Mouse (Mus musculus): ENCODE measurements around the gene Bend5. TPM values are rescaled to one million over a fixed set of nuclear protein-coding genes. Genes with fewer than 3 reads are reported as not detected.

The Bend5 gene
- polyA plus RNA-seq, 1 experiment from 2014 or later: 39.9 TPM

DNA sequence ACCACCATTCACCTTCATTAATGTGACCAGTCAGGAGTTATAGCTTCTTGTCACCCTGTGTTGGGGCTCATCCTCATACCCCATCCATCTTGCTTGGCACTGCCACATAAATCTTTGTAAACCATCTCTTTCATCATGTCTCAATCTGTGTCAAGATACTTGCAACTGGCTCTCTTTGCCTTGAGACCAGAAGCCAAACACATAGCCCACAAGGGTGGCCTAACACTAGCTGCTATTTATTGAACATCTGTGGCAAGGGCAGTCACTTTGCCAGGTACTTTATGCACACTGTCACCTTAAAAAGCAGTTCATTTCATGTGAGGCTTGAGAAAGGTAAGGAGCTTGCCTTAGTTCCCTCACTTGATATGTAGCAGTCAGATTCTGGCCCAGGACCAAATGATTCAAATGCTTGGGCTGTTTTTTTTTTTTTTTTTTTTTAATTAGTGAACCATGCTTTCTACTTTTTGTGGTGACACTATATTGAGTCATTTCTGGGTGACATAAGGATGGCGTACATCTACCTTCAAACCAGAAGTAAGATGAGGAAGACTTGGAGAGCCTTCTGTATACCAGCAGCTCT lies 9.7 kb downstream of the Bend5 start:
- Histone ChIP-seq H3K9me3 (ENCODE audit: control insufficient read depth, low read length) (no peaks in the 10 kb centered on the region), H3K36me3 (ENCODE audit: control insufficient read depth, insufficient read depth, low read length) (no peaks in the 10 kb centered on the region), H3K27ac (ENCODE audit: low read depth, low read length) (no peak overlapping the region), H3K4me3 (ENCODE audit: low read depth, low read length) (no peak overlapping the region), H3K27me3 (ENCODE audit: control insufficient read depth, insufficient read depth, low read length) (no peaks in the 10 kb centered on the region), H3K9ac (ENCODE audit: low read length) (no peak overlapping the region), H3K4me1 (ENCODE audit: control insufficient read depth, insufficient read depth, low read length) (no peaks in the 10 kb centered on the region), H3K4me2 (no peak overlapping the region)
- WGBS: 93% methylated on average over 1 of the region's 1 CpGs
- peak; percentile 62 for DNase-seq (ENCODE audit: low spot score, missing footprints)
- ATAC-seq (ENCODE audit: low FRiP score): no peak

DNA sequence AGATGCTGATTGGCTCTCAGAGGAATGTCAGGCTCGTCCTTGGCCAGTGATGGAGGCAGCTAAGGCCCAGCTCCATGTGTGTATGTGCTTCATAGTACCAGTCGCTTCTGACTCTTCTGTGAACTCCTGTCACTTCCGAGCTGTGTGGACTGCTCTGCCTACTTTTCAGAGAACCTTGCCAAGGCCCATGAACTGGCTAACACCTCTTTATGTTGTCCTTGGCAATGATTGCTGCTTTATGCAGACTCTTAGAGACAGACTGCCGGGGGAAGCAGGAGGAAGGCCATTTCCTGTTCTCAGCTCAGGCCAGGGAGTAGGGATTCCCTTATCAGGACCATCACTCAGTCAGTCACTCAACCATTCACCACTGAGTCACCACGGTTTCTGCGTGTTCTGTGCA lies 10.4 kb downstream of the Bend5 start:
- no peak for ATAC-seq (ENCODE audit: low FRiP score)
- no peak overlapping the region for H3K4me2 ChIP-seq
- no peaks in the 10 kb centered on the region for H3K27me3 ChIP-seq (ENCODE audit: control insufficient read depth, insufficient read depth, low read length)
- no peak overlapping the region for H3K27ac ChIP-seq (ENCODE audit: low read depth, low read length)
- no peak overlapping the region for H3K4me3 ChIP-seq (ENCODE audit: low read depth, low read length)
- no peaks in the 10 kb centered on the region for H3K4me1 ChIP-seq (ENCODE audit: control insufficient read depth, insufficient read depth, low read length)
- no peaks in the 10 kb centered on the region for H3K9me3 ChIP-seq (ENCODE audit: control insufficient read depth, low read length)
- no peaks in the 10 kb centered on the region for H3K36me3 ChIP-seq (ENCODE audit: control insufficient read depth, insufficient read depth, low read length)
- 85% methylated on average over 6 of the region's 6 CpGs for WGBS
- H3K9ac ChIP-seq (ENCODE audit: low read length): no peak overlapping the region
- DNase-seq (ENCODE audit: low spot score, missing footprints): peak; percentile 10

DNA sequence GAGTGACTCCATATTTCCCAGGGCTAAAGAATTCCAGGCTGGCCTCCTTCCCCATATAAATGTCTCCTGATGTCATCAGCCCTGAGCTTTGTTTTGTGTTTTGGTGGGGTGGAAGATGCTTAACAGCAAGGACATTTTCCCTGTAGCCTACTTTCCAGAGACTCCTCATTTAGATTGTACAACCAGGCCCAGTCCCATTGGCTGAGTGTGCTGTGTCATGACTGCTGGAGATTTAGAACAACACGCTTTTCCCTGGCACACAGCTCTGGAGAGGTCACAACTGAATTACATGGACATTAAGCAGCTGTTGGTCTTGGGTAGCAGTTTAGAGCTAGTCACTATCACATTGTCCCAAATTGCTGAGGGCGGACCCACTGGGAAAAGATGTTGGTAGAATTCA lies 16.4 kb downstream of the Bend5 start:
- Histone ChIP-seq H3K27ac (ENCODE audit: low read depth, low read length) (no peak overlapping the region), H3K4me1 (ENCODE audit: control insufficient read depth, insufficient read depth, low read length) (no peaks in the 10 kb centered on the region), H3K4me3 (ENCODE audit: low read depth, low read length) (no peak overlapping the region), H3K9me3 (ENCODE audit: control insufficient read depth, low read length) (no peaks in the 10 kb centered on the region), H3K36me3 (ENCODE audit: control insufficient read depth, insufficient read depth, low read length) (peaks cover 3% of the 10 kb centered on the region; the same call in 1 of the 2 replicates), H3K27me3 (ENCODE audit: control insufficient read depth, insufficient read depth, low read length) (no peaks in the 10 kb centered on the region), H3K9ac (ENCODE audit: low read length) (no peak overlapping the region), H3K4me2 (no peak overlapping the region)
- ATAC-seq (ENCODE audit: low FRiP score) (no peak), DNase-seq (ENCODE audit: low spot score, missing footprints) (no peak)
- 91% methylated on average over 2 of the region's 2 CpGs for WGBS

DNA sequence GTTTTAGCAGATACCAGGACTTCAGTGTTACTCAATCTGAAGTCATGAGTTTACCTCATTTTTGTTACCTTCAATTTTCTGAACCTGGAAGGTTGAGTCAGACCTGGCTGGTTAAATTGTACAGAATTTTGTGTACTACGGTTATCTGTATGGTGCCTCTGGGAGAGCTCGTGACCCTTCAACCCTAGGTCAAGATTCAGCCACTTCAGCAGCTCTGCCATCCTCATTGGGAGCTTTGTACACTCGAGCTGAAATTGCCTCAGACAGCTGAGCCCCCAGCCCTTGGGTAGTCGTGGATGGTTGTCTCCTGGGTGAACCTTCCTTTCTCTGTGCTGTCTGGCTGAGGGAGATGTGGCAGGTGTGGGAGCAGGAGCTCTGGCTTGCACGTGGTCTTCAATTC lies 17.2 kb downstream of the Bend5 start:
- peak; percentile 23 for DNase-seq (ENCODE audit: low spot score, missing footprints)
- no peaks in the 10 kb centered on the region for H3K9me3 ChIP-seq (ENCODE audit: control insufficient read depth, low read length)
- no peaks in the 10 kb centered on the region for H3K27me3 ChIP-seq (ENCODE audit: control insufficient read depth, insufficient read depth, low read length)
- H3K4me1 ChIP-seq (ENCODE audit: control insufficient read depth, insufficient read depth, low read length): no peaks in the 10 kb centered on the region
- no peak overlapping the region for H3K27ac ChIP-seq (ENCODE audit: low read depth, low read length)
- H3K4me3 ChIP-seq (ENCODE audit: low read depth, low read length): no peak overlapping the region
- H3K4me2 ChIP-seq: no peak overlapping the region
- no peak overlapping the region for H3K9ac ChIP-seq (ENCODE audit: low read length)
- 81% methylated on average over 5 of the region's 5 CpGs for WGBS
- H3K36me3 ChIP-seq (ENCODE audit: control insufficient read depth, insufficient read depth, low read length): peaks cover 3% of the 10 kb centered on the region; the same call in 1 of the 2 replicates
- no peak for ATAC-seq (ENCODE audit: low FRiP score)

DNA sequence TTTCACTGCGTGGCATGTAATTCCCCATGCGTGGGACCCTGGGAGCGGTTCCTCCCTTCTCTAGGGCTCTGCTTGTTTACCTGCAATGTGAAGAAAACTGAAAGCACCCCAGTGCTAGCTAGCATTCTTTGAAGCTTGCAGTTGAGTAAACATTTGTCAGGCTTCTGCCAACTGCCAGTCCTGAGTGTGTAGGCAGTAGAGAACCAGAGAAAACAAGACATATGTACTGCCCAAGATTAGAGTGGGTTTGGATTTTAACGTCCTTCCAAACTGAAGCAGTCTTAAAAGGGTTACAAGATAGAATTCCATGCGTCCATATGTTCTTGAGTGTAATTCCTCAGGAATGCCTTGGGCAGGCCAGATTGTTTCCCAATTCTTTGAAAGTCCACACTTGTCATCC lies 17.6 kb downstream of the Bend5 start:
- ATAC-seq (ENCODE audit: low FRiP score) (no peak), DNase-seq (ENCODE audit: low spot score, missing footprints) (no peak)
- Histone ChIP-seq H3K9ac (ENCODE audit: low read length) (no peak overlapping the region), H3K27ac (ENCODE audit: low read depth, low read length) (no peak overlapping the region), H3K4me1 (ENCODE audit: control insufficient read depth, insufficient read depth, low read length) (no peaks in the 10 kb centered on the region), H3K27me3 (ENCODE audit: control insufficient read depth, insufficient read depth, low read length) (no peaks in the 10 kb centered on the region), H3K9me3 (ENCODE audit: control insufficient read depth, low read length) (no peaks in the 10 kb centered on the region), H3K4me3 (ENCODE audit: low read depth, low read length) (no peak overlapping the region), H3K4me2 (no peak overlapping the region), H3K36me3 (ENCODE audit: control insufficient read depth, insufficient read depth, low read length) (peaks cover 3% of the 10 kb centered on the region; the same call in 1 of the 2 replicates)
- WGBS: 91% methylated on average over 5 of the region's 5 CpGs

DNA sequence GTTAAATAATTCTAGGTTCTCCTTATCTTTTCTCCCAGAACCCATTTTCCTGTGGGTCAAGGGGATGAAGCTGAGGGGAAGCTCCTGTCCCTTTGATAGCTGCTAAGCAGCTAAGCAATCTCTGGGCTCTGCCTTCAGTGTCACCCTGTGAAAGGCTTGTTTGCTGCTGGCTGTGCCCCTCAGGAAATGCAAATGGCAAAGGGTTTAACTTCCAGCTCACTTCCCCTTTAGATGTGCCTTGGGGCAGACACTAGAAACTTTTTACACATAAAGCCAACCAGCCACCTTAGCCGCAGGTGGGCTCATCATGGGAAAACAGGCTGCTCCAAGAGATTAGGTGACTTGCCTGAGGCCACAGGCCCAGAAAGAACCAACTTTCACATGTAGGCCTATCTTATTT lies 26.9 kb downstream of the Bend5 start:
- no peak overlapping the region for H3K27ac ChIP-seq (ENCODE audit: low read depth, low read length)
- H3K27me3 ChIP-seq (ENCODE audit: control insufficient read depth, insufficient read depth, low read length): peaks cover 2% of the 10 kb centered on the region; the same call in 1 of the 2 replicates
- peak; percentile 81 for DNase-seq (ENCODE audit: low spot score, missing footprints)
- H3K9me3 ChIP-seq (ENCODE audit: control insufficient read depth, low read length): no peaks in the 10 kb centered on the region
- H3K36me3 ChIP-seq (ENCODE audit: control insufficient read depth, insufficient read depth, low read length): no peaks in the 10 kb centered on the region; the same call in 1 of the 2 replicates
- H3K4me3 ChIP-seq (ENCODE audit: low read depth, low read length): no peak overlapping the region
- H3K4me1 ChIP-seq (ENCODE audit: control insufficient read depth, insufficient read depth, low read length): peaks cover 7% of the 10 kb centered on the region
- no peak overlapping the region for H3K4me2 ChIP-seq
- no peak for ATAC-seq (ENCODE audit: low FRiP score)
- WGBS: 83% methylated on average over 1 of the region's 1 CpGs
- H3K9ac ChIP-seq (ENCODE audit: low read length): no peak overlapping the region

DNA sequence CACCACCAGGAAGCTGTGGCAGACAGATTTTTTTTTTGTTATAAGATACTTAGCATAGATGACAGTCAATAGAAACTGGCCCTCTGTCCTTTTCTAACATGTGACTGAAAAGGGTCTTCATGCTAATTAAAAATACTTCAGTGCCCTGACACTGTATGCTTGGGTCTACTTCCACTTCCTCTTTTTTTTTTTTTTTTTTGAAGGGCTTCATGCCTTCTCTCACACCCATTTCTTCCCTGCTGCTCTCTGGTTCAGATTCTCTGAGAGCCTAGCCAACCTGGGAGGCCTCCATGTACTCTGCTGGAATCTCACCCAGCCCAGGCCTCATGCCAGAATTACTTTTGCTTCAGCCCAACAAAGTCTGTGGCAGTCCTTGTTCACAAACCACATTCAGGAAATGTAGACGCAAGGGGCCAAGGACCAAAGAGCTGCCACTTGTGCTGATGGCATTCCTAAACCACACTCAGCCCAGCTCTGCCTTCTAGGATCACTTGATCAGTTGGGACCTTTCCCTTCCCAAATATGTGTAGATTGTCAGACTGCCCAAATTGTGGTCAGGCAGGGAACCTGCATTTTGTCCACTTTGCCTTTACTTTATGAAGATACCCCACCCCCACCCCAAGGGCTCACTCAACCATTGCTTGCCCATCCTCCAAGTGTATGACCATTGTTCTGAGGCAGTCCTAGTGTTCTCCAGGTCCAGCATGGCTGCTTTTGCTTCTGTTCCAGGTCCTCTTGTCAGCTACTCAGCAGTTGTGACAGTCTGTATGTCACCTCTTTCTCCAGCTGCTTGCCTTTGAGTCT lies 27.8 kb downstream of the Bend5 start:
- 75% methylated on average over 1 of the region's 1 CpGs for WGBS
- ATAC-seq (ENCODE audit: low FRiP score) (no peak), DNase-seq (ENCODE audit: low spot score, missing footprints) (peak; percentile 69)
- H3K27ac ChIP-seq (ENCODE audit: low read depth, low read length): no peak overlapping the region
- H3K4me2 ChIP-seq: no peak overlapping the region
- no peak overlapping the region for H3K4me3 ChIP-seq (ENCODE audit: low read depth, low read length)
- H3K36me3 ChIP-seq (ENCODE audit: control insufficient read depth, insufficient read depth, low read length): no peaks in the 10 kb centered on the region
- peaks cover 7% of the 10 kb centered on the region for H3K4me1 ChIP-seq (ENCODE audit: control insufficient read depth, insufficient read depth, low read length)
- H3K9me3 ChIP-seq (ENCODE audit: control insufficient read depth, low read length): no peaks in the 10 kb centered on the region
- no peak overlapping the region for H3K9ac ChIP-seq (ENCODE audit: low read length)
- peaks cover 9% of the 10 kb centered on the region for H3K27me3 ChIP-seq (ENCODE audit: control insufficient read depth, insufficient read depth, low read length)

DNA sequence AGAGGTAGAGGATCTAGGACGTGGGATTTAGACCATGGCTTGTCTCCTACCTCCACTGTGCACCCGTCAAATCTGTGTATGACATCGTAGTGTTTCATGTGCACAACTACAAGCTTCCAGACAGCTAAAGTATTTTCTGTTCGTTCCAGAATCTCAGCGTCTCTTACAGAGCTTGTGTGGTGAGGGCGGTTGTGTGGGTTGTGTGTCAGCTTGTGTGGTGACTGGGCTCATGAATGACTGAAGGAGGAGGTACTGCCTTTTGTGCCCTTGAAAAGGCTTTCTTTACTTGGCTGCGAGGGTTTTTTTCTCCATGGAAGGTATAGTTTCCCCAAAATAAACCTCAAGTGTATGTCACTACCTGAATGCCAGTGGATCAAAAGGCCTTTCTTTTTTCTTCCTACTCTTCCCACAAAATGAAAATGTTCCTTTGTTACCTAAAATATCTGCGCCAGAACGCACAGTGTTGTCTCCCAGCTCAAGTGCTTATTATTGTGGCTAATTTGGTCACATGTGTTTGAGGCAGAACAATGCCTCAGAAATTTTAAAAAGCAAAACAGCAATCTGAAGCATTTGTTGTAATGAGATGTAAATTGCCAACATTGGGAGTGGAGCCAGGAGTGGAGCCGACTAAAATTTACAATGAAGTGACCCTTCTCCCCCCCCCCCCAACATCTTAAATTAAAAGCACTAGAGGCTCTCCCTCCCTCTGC lies 29.3 kb downstream of the Bend5 start:
- no peaks in the 10 kb centered on the region for H3K36me3 ChIP-seq (ENCODE audit: control insufficient read depth, insufficient read depth, low read length)
- H3K9me3 ChIP-seq (ENCODE audit: control insufficient read depth, low read length): no peaks in the 10 kb centered on the region
- no peak overlapping the region for H3K9ac ChIP-seq (ENCODE audit: low read length)
- H3K4me3 ChIP-seq (ENCODE audit: low read depth, low read length): no peak overlapping the region
- no peak overlapping the region for H3K4me2 ChIP-seq
- peaks cover 7% of the 10 kb centered on the region for H3K4me1 ChIP-seq (ENCODE audit: control insufficient read depth, insufficient read depth, low read length)
- DNase-seq (ENCODE audit: low spot score, missing footprints) (peak; percentile 85), ATAC-seq (ENCODE audit: low FRiP score) (peak; percentile 48; the same call in 1 of the 2 replicates)
- 58% methylated on average over 10 of the region's 10 CpGs for WGBS
- H3K27me3 ChIP-seq (ENCODE audit: control insufficient read depth, insufficient read depth, low read length): peaks cover 9% of the 10 kb centered on the region
- no peak overlapping the region for H3K27ac ChIP-seq (ENCODE audit: low read depth, low read length)

DNA sequence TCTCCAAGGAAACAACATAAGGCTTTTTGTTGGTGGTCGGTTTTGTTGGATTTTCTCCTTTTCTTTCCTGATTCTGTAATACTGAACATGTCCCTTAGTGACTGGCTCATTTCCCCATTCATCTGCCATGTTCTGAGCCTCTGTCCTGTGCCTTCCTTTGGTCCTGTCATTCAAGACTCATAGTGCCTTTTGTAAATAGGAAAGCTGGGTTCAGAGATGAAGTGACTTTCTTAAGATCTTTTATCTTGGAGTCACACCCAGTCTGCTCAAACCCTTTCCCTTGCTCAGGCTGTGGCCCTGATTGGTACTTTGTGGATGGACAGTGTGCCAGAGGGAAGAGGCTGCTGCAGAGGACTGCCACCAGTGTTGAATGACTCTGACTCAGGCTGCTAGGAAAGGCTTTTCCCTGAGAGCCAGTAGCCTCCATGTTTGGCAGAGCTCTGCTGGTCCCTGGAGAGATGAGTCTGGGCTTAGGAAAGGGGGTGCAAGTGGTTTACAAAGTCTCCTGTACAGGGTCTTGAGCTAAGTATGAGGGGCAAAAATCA lies 29.9 kb downstream of the Bend5 start:
- Histone ChIP-seq H3K4me3 (ENCODE audit: low read depth, low read length) (no peak overlapping the region), H3K9me3 (ENCODE audit: control insufficient read depth, low read length) (no peaks in the 10 kb centered on the region), H3K4me1 (ENCODE audit: control insufficient read depth, insufficient read depth, low read length) (peaks cover 7% of the 10 kb centered on the region), H3K4me2 (no peak overlapping the region), H3K36me3 (ENCODE audit: control insufficient read depth, insufficient read depth, low read length) (no peaks in the 10 kb centered on the region), H3K27me3 (ENCODE audit: control insufficient read depth, insufficient read depth, low read length) (peaks cover 9% of the 10 kb centered on the region), H3K9ac (ENCODE audit: low read length) (no peak overlapping the region), H3K27ac (ENCODE audit: low read depth, low read length) (no peak overlapping the region)
- DNase-seq (ENCODE audit: low spot score, missing footprints): peak; percentile 73
- peak; percentile 79 for ATAC-seq (ENCODE audit: low FRiP score)
- 19% methylated on average over 1 of the region's 1 CpGs for WGBS

Measured in midbrain, embryonic 11.5 days (tissue).